Mouse (Mus musculus): Measurements from ENCODE around the gene Tnfaip8l1. TPM values are rescaled to one million over a fixed set of nuclear protein-coding genes. Genes with fewer than 3 reads are reported as not detected.

Tnfaip8l1 gene
- polyA plus RNA-seq, 1 experiment from 2014 or later, result 4.8 TPM

Small RNA genes within 50 kb of the gene (microRNA-seq; reads per million reads assigned to microRNA genes)
- not detected for gene Gm44397

Other genes starting within 250 kb of the Tnfaip8l1 start
- gene Zfp119b, start 213.0 kb upstream of the Tnfaip8l1 start, polyA plus RNA-seq (2016; fragmentation: Nextera tagmentation; extraction: Ambion mirVana), result 3.1 and 4.3 TPM in 2 replicates
- gene Ebi3, start 209.8 kb upstream of the Tnfaip8l1 start, polyA plus RNA-seq (2016; fragmentation: Nextera tagmentation; extraction: Ambion mirVana), result 0.40 TPM in 1 of 2 replicates, not detected in the other
- 17.4 and 17.5 TPM in 2 replicates for gene Yju2, start 203.4 kb upstream of the Tnfaip8l1 start, polyA plus RNA-seq (2016; fragmentation: Nextera tagmentation; extraction: Ambion mirVana)
- 7.2 and 9.2 TPM in 2 replicates for gene Shd, start 192.0 kb upstream of the Tnfaip8l1 start, polyA plus RNA-seq (2016; fragmentation: Nextera tagmentation; extraction: Ambion mirVana)
- 5.2 and 5.6 TPM in 2 replicates for gene Fsd1, start 176.0 kb upstream of the Tnfaip8l1 start, polyA plus RNA-seq (2016; fragmentation: Nextera tagmentation; extraction: Ambion mirVana)
- gene Stap2, start 156.9 kb upstream of the Tnfaip8l1 start, polyA plus RNA-seq (2016; fragmentation: Nextera tagmentation; extraction: Ambion mirVana), result 10.2 and 10.4 TPM in 2 replicates
- gene Mpnd, start 156.8 kb upstream of the Tnfaip8l1 start, polyA plus RNA-seq (2016; fragmentation: Nextera tagmentation; extraction: Ambion mirVana), result 75.4 and 78.7 TPM in 2 replicates
- 93.2 and 96.6 TPM in 2 replicates for gene Sh3gl1, start 125.8 kb upstream of the Tnfaip8l1 start, polyA plus RNA-seq (2016; fragmentation: Nextera tagmentation; extraction: Ambion mirVana)
- 22.0 and 22.6 TPM in 2 replicates for gene Chaf1a, start 122.0 kb upstream of the Tnfaip8l1 start, polyA plus RNA-seq (2016; fragmentation: Nextera tagmentation; extraction: Ambion mirVana)
- gene Ubxn6, start 87.4 kb upstream of the Tnfaip8l1 start, polyA plus RNA-seq (2016; fragmentation: Nextera tagmentation; extraction: Ambion mirVana), result 35.5 and 39.8 TPM in 2 replicates
- 93.1 and 95.1 TPM in 2 replicates for gene Hdgfl2, start 82.8 kb upstream of the Tnfaip8l1 start, polyA plus RNA-seq (2016; fragmentation: Nextera tagmentation; extraction: Ambion mirVana)
- 0.05 and 0.12 TPM in 2 replicates for gene Plin4, start 52.7 kb upstream of the Tnfaip8l1 start, polyA plus RNA-seq (2016; fragmentation: Nextera tagmentation; extraction: Ambion mirVana)
- gene Plin5, start 44.9 kb upstream of the Tnfaip8l1 start, polyA plus RNA-seq (2016; fragmentation: Nextera tagmentation; extraction: Ambion mirVana), result 0.09 and 0.17 TPM in 2 replicates
- 0.18 TPM in 1 of 2 replicates, not detected in the other for gene Lrg1, start 40.5 kb upstream of the Tnfaip8l1 start, polyA plus RNA-seq (2016; fragmentation: Nextera tagmentation; extraction: Ambion mirVana)
- 0.44 and 0.57 TPM in 2 replicates for gene Sema6b, start 22.1 kb upstream of the Tnfaip8l1 start, polyA plus RNA-seq (2016; fragmentation: Nextera tagmentation; extraction: Ambion mirVana)
- gene Mydgf, start 21.4 kb downstream of the Tnfaip8l1 start, polyA plus RNA-seq (2016; fragmentation: Nextera tagmentation; extraction: Ambion mirVana), result 72.9 and 73.2 TPM in 2 replicates
- gene Dpp9, start 56.4 kb downstream of the Tnfaip8l1 start, polyA plus RNA-seq (2016; fragmentation: Nextera tagmentation; extraction: Ambion mirVana), result 27.8 and 28.4 TPM in 2 replicates
- gene Fem1a, start 94.3 kb downstream of the Tnfaip8l1 start, polyA plus RNA-seq (2016; fragmentation: Nextera tagmentation; extraction: Ambion mirVana), result 19.5 and 19.9 TPM in 2 replicates
- 8.6 and 9.5 TPM in 2 replicates for gene Ticam1, start 114.3 kb downstream of the Tnfaip8l1 start, polyA plus RNA-seq (2016; fragmentation: Nextera tagmentation; extraction: Ambion mirVana)
- 59.1 and 60.0 TPM in 2 replicates for gene Plin3, start 130.4 kb downstream of the Tnfaip8l1 start, polyA plus RNA-seq (2016; fragmentation: Nextera tagmentation; extraction: Ambion mirVana)
- gene Arrdc5, start 137.8 kb downstream of the Tnfaip8l1 start, polyA plus RNA-seq (2016; fragmentation: Nextera tagmentation; extraction: Ambion mirVana), result not detected in 2 replicates
- gene Uhrf1, start 140.8 kb downstream of the Tnfaip8l1 start, polyA plus RNA-seq (2016; fragmentation: Nextera tagmentation; extraction: Ambion mirVana), result 88.4 and 91.2 TPM in 2 replicates
- gene Kdm4b, start 163.6 kb downstream of the Tnfaip8l1 start, polyA plus RNA-seq (2016; fragmentation: Nextera tagmentation; extraction: Ambion mirVana), result 34.3 and 37.1 TPM in 2 replicates